Mouse (Mus musculus) stomach, embryonic 16.5 days (tissue): Measurements from ENCODE around the gene 4933427D14Rik. TPM values are rescaled to one million over a fixed set of nuclear protein-coding genes. Genes with fewer than 3 reads are reported as not detected.
"Not testable (repeated sequence)": the region's sequence is repeated elsewhere in the genome, so short reads cannot be mapped to it uniquely, and the experiment has no call there.

Experiments
- ATAC-seq: fragments of 200-750 bp; cut with Nextera tagmentation; 2 replicates; pipeline ENCODE4 v1.8.0; 2017; ENCODE audit warnings: moderate number of reproducible peaks, moderate TSS enrichment; ENCODE audit not compliant: insufficient read depth, low FRiP score
- H3K27ac ChIP-seq: fragments of 300-500 bp; sonication (generic); 2 replicates; pipeline ENCODE4 v1.5.1; 2014; ENCODE audit warnings: low read length
- H3K27me3 ChIP-seq: fragments of 300-500 bp; sonication (generic); 2 replicates; pipeline ENCODE4 v1.6.1; 2014; ENCODE audit warnings: low read length, control low read depth, mixed read lengths; ENCODE audit not compliant: control insufficient read depth, insufficient read depth
- H3K36me3 ChIP-seq: fragments of 300-500 bp; sonication (generic); 2 replicates; pipeline ENCODE4 v1.6.1; 2014; ENCODE audit warnings: low read length; ENCODE audit not compliant: control insufficient read depth, insufficient read depth
- H3K4me1 ChIP-seq: fragments of 300-500 bp; sonication (generic); 2 replicates; pipeline ENCODE4 v1.6.1; 2014; ENCODE audit warnings: low read length, control low read depth, mixed read lengths; ENCODE audit not compliant: control insufficient read depth, insufficient read depth
- H3K4me2 ChIP-seq: fragments of 300-500 bp; sonication (generic); 2 replicates; pipeline ENCODE4 v1.6.1; 2014; ENCODE audit warnings: low read depth, low read length, mixed read lengths
- H3K4me3 ChIP-seq: fragments of 300-500 bp; sonication (generic); replicated peaks from 2 replicates; pipeline ENCODE4 v1.5.1; 2014; ENCODE audit warnings: mild to moderate bottlenecking, low read length
- H3K9ac ChIP-seq: fragments of 300-500 bp; sonication (generic); 2 replicates; pipeline ENCODE4 v1.6.1; 2014; ENCODE audit warnings: low read length
- H3K9me3 ChIP-seq: fragments of 300-500 bp; sonication (generic); replicated peaks from 2 replicates; pipeline ENCODE4 v1.6.1; 2016; ENCODE audit warnings: low read length, control low read depth; ENCODE audit not compliant: control insufficient read depth
- WGBS: fragments of 180-500 bp; shearing (Covaris S2); extraction: QIAGEN DNeasy Blood & Tissue Kit; methylation state at CpG from one replicate; pipeline ENCODE4 v1.1.7; 2014; 5-methylcytosine and 5-hydroxymethylcytosine counted together
- polyA plus RNA-seq: library from polyadenylated mRNA; unstranded; fragments of >200 nt; fragmentation: Nextera tagmentation; extraction: Ambion mirVana; gene quantifications from 2 replicates; pipeline ENCODE4 v1.2.1, GENCODE M21; 2015

Gene 4933427D14Rik
- polyA plus RNA-seq, 1 experiment from 2014 or later = 9.4 TPM

DNA sequence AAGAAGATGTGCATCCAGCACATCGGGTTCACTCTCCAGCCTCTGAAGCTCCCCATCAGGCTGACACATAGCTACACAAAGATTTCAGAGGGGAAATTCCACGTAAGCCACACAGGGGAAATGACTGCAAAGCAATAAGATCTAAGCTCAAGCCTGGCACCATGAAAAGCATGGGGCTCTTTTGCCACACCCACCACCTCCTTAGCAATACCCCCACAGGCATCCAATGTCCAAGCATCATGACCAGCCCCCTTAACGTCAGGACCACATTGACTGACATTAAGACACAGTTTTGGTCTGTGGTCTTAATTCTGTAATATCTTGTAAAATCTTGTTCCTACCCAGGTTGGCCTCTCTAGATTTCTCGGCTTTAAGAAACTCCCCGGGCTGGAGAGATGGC, 26.7 kb downstream of the 4933427D14Rik start:
- WGBS = 90% methylated on average over 5 of the region's 5 CpGs
- no peaks in the 10 kb centered on the region for H3K4me1 ChIP-seq

GRCm38 (mm10) chr11:72176553-72176952, 30.7 kb downstream of the 4933427D14Rik start:
- H3K4me3 ChIP-seq = no peak overlapping the region
- no peaks in the 10 kb centered on the region for H3K4me1 ChIP-seq
- H3K27ac ChIP-seq = no peak overlapping the region
- H3K36me3 ChIP-seq = peaks cover 6% of the 10 kb centered on the region
- H3K9ac ChIP-seq = no peak overlapping the region
- no peaks in the 10 kb centered on the region for H3K9me3 ChIP-seq
- H3K4me2 ChIP-seq = no peak overlapping the region
- WGBS = 72% methylated on average over 3 of the region's 3 CpGs
- no peak for ATAC-seq
- no peaks in the 10 kb centered on the region for H3K27me3 ChIP-seq

More for the DNA sequence above, 26.7 kb downstream of the 4933427D14Rik start:
- ATAC-seq = no peak
- no peaks in the 10 kb centered on the region for H3K9me3 ChIP-seq
- H3K27me3 ChIP-seq = no peaks in the 10 kb centered on the region
- H3K36me3 ChIP-seq = peaks cover 9% of the 10 kb centered on the region
- no peak overlapping the region for H3K27ac ChIP-seq
- no peak overlapping the region for H3K9ac ChIP-seq
- H3K4me3 ChIP-seq = no peak overlapping the region
- H3K4me2 ChIP-seq = no peak overlapping the region

- no peaks in the 10 kb centered on the region for H3K4me1 ChIP-seq
- no peak overlapping the region for H3K4me2 ChIP-seq
- WGBS = 84% methylated on average over 5 of the region's 5 CpGs
- no peaks in the 10 kb centered on the region for H3K9me3 ChIP-seq
- no peak overlapping the region for H3K9ac ChIP-seq
- ATAC-seq = no peak
- no peaks in the 10 kb centered on the region for H3K27me3 ChIP-seq
- H3K27ac ChIP-seq = no peak overlapping the region
- peaks cover 5% of the 10 kb centered on the region; the same call in 1 of the 2 replicates for H3K36me3 ChIP-seq
- H3K4me3 ChIP-seq = no peak overlapping the region
Measured at GRCm38 (mm10) chr11:72175966-72176365, 31.3 kb downstream of the 4933427D14Rik start.

- H3K4me1 ChIP-seq = no peaks in the 10 kb centered on the region
- no peak overlapping the region for H3K9ac ChIP-seq
- H3K9me3 ChIP-seq = no peaks in the 10 kb centered on the region
- ATAC-seq = no peak
- H3K27me3 ChIP-seq = no peaks in the 10 kb centered on the region
- no peak overlapping the region for H3K4me2 ChIP-seq
- H3K4me3 ChIP-seq = no peak overlapping the region
- H3K27ac ChIP-seq = no peak overlapping the region
- H3K36me3 ChIP-seq = peaks cover 5% of the 10 kb centered on the region; the same call in 1 of the 2 replicates
- WGBS = 92% methylated on average over 6 of the region's 6 CpGs
Measured at GRCm38 (mm10) chr11:72174721-72175120, 32.5 kb downstream of the 4933427D14Rik start.

DNA sequence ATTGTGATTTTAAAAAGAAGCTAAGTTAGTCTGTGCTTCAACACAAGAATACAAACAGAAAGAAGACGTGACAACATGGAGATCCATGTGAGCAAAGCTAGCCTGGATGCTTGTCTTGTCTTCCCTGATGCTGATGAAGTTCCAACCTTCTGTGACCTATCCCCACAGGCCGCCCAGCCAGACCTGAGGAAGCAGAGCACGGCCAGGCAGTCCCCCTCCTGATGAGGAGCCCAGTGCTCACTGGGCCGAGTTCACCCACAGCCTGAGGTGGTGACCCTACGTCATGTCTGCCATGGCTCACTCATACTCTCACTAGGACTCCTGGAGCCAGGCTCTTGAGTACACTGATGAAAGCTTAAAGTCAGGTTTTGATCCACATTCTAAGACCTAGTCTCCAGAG, 33.8 kb downstream of the 4933427D14Rik start:
- 88% methylated on average over 5 of the region's 5 CpGs for WGBS
- H3K4me2 ChIP-seq = no peak overlapping the region
- no peaks in the 10 kb centered on the region for H3K4me1 ChIP-seq
- no peak overlapping the region for H3K4me3 ChIP-seq
- no peaks in the 10 kb centered on the region for H3K27me3 ChIP-seq
- no peak overlapping the region for H3K9ac ChIP-seq
- no peaks in the 10 kb centered on the region for H3K9me3 ChIP-seq
- peaks cover 5% of the 10 kb centered on the region; the same call in 1 of the 2 replicates for H3K36me3 ChIP-seq
- no peak for ATAC-seq
- no peak overlapping the region for H3K27ac ChIP-seq

GRCm38 (mm10) chr11:72171906-72172305, 35.4 kb downstream of the 4933427D14Rik start:
- H3K4me2 ChIP-seq, H3K9ac ChIP-seq, H3K4me3 ChIP-seq, H3K4me1 ChIP-seq, H3K36me3 ChIP-seq, H3K27ac ChIP-seq, ATAC-seq, H3K27me3 ChIP-seq, H3K9me3 ChIP-seq: not testable (repeated sequence)
- 73% methylated on average over 4 of the region's 4 CpGs for WGBS

DNA sequence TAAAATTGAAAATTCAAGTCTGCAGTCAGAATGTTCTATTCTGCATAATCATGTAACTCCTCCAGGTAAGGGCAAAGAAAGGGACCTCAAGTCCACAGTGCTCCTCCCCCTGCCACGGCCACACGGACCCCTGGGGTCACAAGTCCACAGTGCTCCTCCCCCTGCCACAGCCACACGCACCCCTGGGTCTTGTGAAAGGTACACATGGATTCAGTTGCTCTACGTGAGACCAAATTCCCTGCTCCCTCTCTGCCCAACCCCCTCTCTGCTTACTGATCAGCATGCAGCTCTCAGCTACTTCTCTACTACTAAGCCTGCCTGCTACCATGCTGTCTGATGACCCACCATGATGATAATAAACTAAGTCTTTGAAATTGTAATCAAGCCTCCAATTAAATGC, 37.4 kb downstream of the 4933427D14Rik start:
- H3K27ac ChIP-seq = no peak overlapping the region
- no peaks in the 10 kb centered on the region for H3K4me1 ChIP-seq
- H3K4me2 ChIP-seq = no peak overlapping the region
- H3K9me3 ChIP-seq = no peaks in the 10 kb centered on the region
- no peak for ATAC-seq
- H3K4me3 ChIP-seq = no peak overlapping the region
- 0 out of 2 replicates have a peak, but pooled peaks cover 3% of the 10 kb centered on the region for H3K36me3 ChIP-seq
- no peaks in the 10 kb centered on the region for H3K27me3 ChIP-seq
- H3K9ac ChIP-seq = no peak overlapping the region
- 77% methylated on average over 4 of the region's 4 CpGs for WGBS

GRCm38 (mm10) chr11:72163198-72163597, 44.1 kb downstream of the 4933427D14Rik start:
- H3K4me1 ChIP-seq = no peaks in the 10 kb centered on the region

GRCm38 (mm10) chr11:72156624-72157023, 50.6 kb downstream of the 4933427D14Rik start:
- WGBS = 59% methylated on average over 2 of the region's 2 CpGs
- Histone ChIP-seq H3K27ac (0 out of 2 replicates have a peak overlapping the region, but pooled peaks have one; percentile 62), H3K36me3 (peaks cover 4% of the 10 kb centered on the region; the same call in 1 of the 2 replicates), H3K9me3 (no peaks in the 10 kb centered on the region), H3K9ac (no peak overlapping the region), H3K4me2 (no peak overlapping the region), H3K4me3 (no peak overlapping the region), H3K4me1 (peaks cover 9% of the 10 kb centered on the region), H3K27me3 (no peaks in the 10 kb centered on the region)
- ATAC-seq = no peak

More at GRCm38 (mm10) chr11:72163198-72163597, 44.1 kb downstream of the 4933427D14Rik start:
- Histone ChIP-seq H3K36me3 (0 out of 2 replicates have a peak, but pooled peaks cover 3% of the 10 kb centered on the region), H3K4me2 (no peak overlapping the region), H3K27ac (no peak overlapping the region), H3K9ac (no peak overlapping the region), H3K9me3 (no peaks in the 10 kb centered on the region), H3K4me3 (no peak overlapping the region), H3K27me3 (no peaks in the 10 kb centered on the region)
- 87% methylated on average over 2 of the region's 2 CpGs for WGBS
- no peak for ATAC-seq
